Mouse (Mus musculus): ENCODE results near the gene Gm13287. TPM values are rescaled to one million over a fixed set of nuclear protein-coding genes. Genes with fewer than 3 reads are reported as not detected.

The Gm13287 gene
- total RNA-seq, 2 experiments from 2014 or later, result not detected

Other genes starting within 250 kb of the Gm13287 start
Only the 30 nearest of the 31 such genes appear.
- gene Ifna14, start 231.5 kb upstream of the Gm13287 start, total RNA-seq (2015; ENCODE audit: low replicate concordance), result not detected in 2 replicates
- gene Ifna14, start 231.5 kb upstream of the Gm13287 start, total RNA-seq (2017; ENCODE audit: low replicate concordance), result not detected in 2 replicates
- gene Ifna9, start 210.9 kb upstream of the Gm13287 start, total RNA-seq (2015; ENCODE audit: low replicate concordance), result not detected in 2 replicates
- not detected in 2 replicates for gene Ifna9, start 210.9 kb upstream of the Gm13287 start, total RNA-seq (2017; ENCODE audit: low replicate concordance)
- not detected in 2 replicates for gene Ifna12, start 199.9 kb upstream of the Gm13287 start, total RNA-seq (2015; ENCODE audit: low replicate concordance)
- not detected in 2 replicates for gene Ifna12, start 199.9 kb upstream of the Gm13287 start, total RNA-seq (2017; ENCODE audit: low replicate concordance)
- gene C87499, start 168.8 kb upstream of the Gm13287 start, total RNA-seq (2015; ENCODE audit: low replicate concordance), result not detected in 2 replicates
- not detected in 2 replicates for gene C87499, start 168.8 kb upstream of the Gm13287 start, total RNA-seq (2017; ENCODE audit: low replicate concordance)
- gene Ifna13, start 158.8 kb upstream of the Gm13287 start, total RNA-seq (2015; ENCODE audit: low replicate concordance), result not detected in 2 replicates
- gene Ifna13, start 158.8 kb upstream of the Gm13287 start, total RNA-seq (2017; ENCODE audit: low replicate concordance), result not detected in 2 replicates
- not detected in 2 replicates for gene Ifna16, start 126.3 kb upstream of the Gm13287 start, total RNA-seq (2015; ENCODE audit: low replicate concordance)
- gene Ifna16, start 126.3 kb upstream of the Gm13287 start, total RNA-seq (2017; ENCODE audit: low replicate concordance), result not detected in 2 replicates
- not detected in 2 replicates for gene Ifna2, start 119.3 kb upstream of the Gm13287 start, total RNA-seq (2015; ENCODE audit: low replicate concordance)
- not detected in 2 replicates for gene Ifna2, start 119.3 kb upstream of the Gm13287 start, total RNA-seq (2017; ENCODE audit: low replicate concordance)
- gene Ifnab, start 111.9 kb upstream of the Gm13287 start, total RNA-seq (2015; ENCODE audit: low replicate concordance), result not detected in 2 replicates
- gene Ifnab, start 111.9 kb upstream of the Gm13287 start, total RNA-seq (2017; ENCODE audit: low replicate concordance), result not detected in 2 replicates
- not detected in 2 replicates for gene Gm26566, start 81.4 kb upstream of the Gm13287 start, total RNA-seq (2015; ENCODE audit: low replicate concordance)
- gene Gm26566, start 81.4 kb upstream of the Gm13287 start, total RNA-seq (2017; ENCODE audit: low replicate concordance), result not detected in 2 replicates
- 18.6 and 26.3 TPM in 2 replicates for gene Klhl9, start 80.8 kb upstream of the Gm13287 start, total RNA-seq (2015; ENCODE audit: low replicate concordance)
- 24.0 and 29.5 TPM in 2 replicates for gene Klhl9, start 80.8 kb upstream of the Gm13287 start, total RNA-seq (2017; ENCODE audit: low replicate concordance)
- not detected in 2 replicates for gene Gm13271, start 48.4 kb upstream of the Gm13287 start, total RNA-seq (2015; ENCODE audit: low replicate concordance)
- not detected in 2 replicates for gene Gm13271, start 48.4 kb upstream of the Gm13287 start, total RNA-seq (2017; ENCODE audit: low replicate concordance)
- gene Gm13283, start 43.1 kb upstream of the Gm13287 start, total RNA-seq (2015; ENCODE audit: low replicate concordance), result not detected in 2 replicates
- not detected in 2 replicates for gene Gm13283, start 43.1 kb upstream of the Gm13287 start, total RNA-seq (2017; ENCODE audit: low replicate concordance)
- gene Gm13290, start 29.4 kb upstream of the Gm13287 start, total RNA-seq (2015; ENCODE audit: low replicate concordance), result not detected in 2 replicates
- gene Gm13290, start 29.4 kb upstream of the Gm13287 start, total RNA-seq (2017; ENCODE audit: low replicate concordance), result not detected in 2 replicates
- not detected in 2 replicates for gene Gm13289, start 26.3 kb upstream of the Gm13287 start, total RNA-seq (2015; ENCODE audit: low replicate concordance)
- gene Gm13289, start 26.3 kb upstream of the Gm13287 start, total RNA-seq (2017; ENCODE audit: low replicate concordance), result not detected in 2 replicates
- gene Gm13272, start 23.4 kb upstream of the Gm13287 start, total RNA-seq (2015; ENCODE audit: low replicate concordance), result not detected in 2 replicates
- gene Gm13272, start 23.4 kb upstream of the Gm13287 start, total RNA-seq (2017; ENCODE audit: low replicate concordance), result not detected in 2 replicates
- gene Ifnz, start 21.1 kb upstream of the Gm13287 start, total RNA-seq (2015; ENCODE audit: low replicate concordance), result not detected in 2 replicates
- gene Ifnz, start 21.1 kb upstream of the Gm13287 start, total RNA-seq (2017; ENCODE audit: low replicate concordance), result not detected in 2 replicates
- not detected in 2 replicates for gene Gm13276, start 17.5 kb upstream of the Gm13287 start, total RNA-seq (2015; ENCODE audit: low replicate concordance)
- not detected in 2 replicates for gene Gm13276, start 17.5 kb upstream of the Gm13287 start, total RNA-seq (2017; ENCODE audit: low replicate concordance)
- not detected in 2 replicates for gene Gm13277, start 14.6 kb upstream of the Gm13287 start, total RNA-seq (2015; ENCODE audit: low replicate concordance)
- gene Gm13277, start 14.6 kb upstream of the Gm13287 start, total RNA-seq (2017; ENCODE audit: low replicate concordance), result not detected in 2 replicates
- not detected in 2 replicates for gene Gm13278, start 11.7 kb upstream of the Gm13287 start, total RNA-seq (2015; ENCODE audit: low replicate concordance)
- not detected in 2 replicates for gene Gm13278, start 11.7 kb upstream of the Gm13287 start, total RNA-seq (2017; ENCODE audit: low replicate concordance)
- not detected in 2 replicates for gene Gm13275, start 8.8 kb upstream of the Gm13287 start, total RNA-seq (2015; ENCODE audit: low replicate concordance)
- gene Gm13275, start 8.8 kb upstream of the Gm13287 start, total RNA-seq (2017; ENCODE audit: low replicate concordance), result not detected in 2 replicates
- gene Gm13279, start 5.9 kb upstream of the Gm13287 start, total RNA-seq (2015; ENCODE audit: low replicate concordance), result not detected in 2 replicates
- not detected in 2 replicates for gene Gm13279, start 5.9 kb upstream of the Gm13287 start, total RNA-seq (2017; ENCODE audit: low replicate concordance)
- gene Gm13285, start 3.6 kb upstream of the Gm13287 start, total RNA-seq (2015; ENCODE audit: low replicate concordance), result not detected in 2 replicates
- gene Gm13285, start 3.6 kb upstream of the Gm13287 start, total RNA-seq (2017; ENCODE audit: low replicate concordance), result not detected in 2 replicates
- gene Gm13288, start 2.3 kb downstream of the Gm13287 start, total RNA-seq (2015; ENCODE audit: low replicate concordance), result not detected in 2 replicates
- gene Gm13288, start 2.3 kb downstream of the Gm13287 start, total RNA-seq (2017; ENCODE audit: low replicate concordance), result not detected in 2 replicates
- gene Ifna7, start 13.0 kb downstream of the Gm13287 start, total RNA-seq (2015; ENCODE audit: low replicate concordance), result not detected in 2 replicates
- gene Ifna7, start 13.0 kb downstream of the Gm13287 start, total RNA-seq (2017; ENCODE audit: low replicate concordance), result not detected in 2 replicates
- not detected in 2 replicates for gene Ifna11, start 16.7 kb downstream of the Gm13287 start, total RNA-seq (2015; ENCODE audit: low replicate concordance)
- gene Ifna11, start 16.7 kb downstream of the Gm13287 start, total RNA-seq (2017; ENCODE audit: low replicate concordance), result not detected in 2 replicates
- gene Ifna6, start 24.2 kb downstream of the Gm13287 start, total RNA-seq (2015; ENCODE audit: low replicate concordance), result not detected in 2 replicates
- gene Ifna6, start 24.2 kb downstream of the Gm13287 start, total RNA-seq (2017; ENCODE audit: low replicate concordance), result not detected in 2 replicates
- gene Ifna5, start 32.3 kb downstream of the Gm13287 start, total RNA-seq (2015; ENCODE audit: low replicate concordance), result not detected in 2 replicates
- not detected in 2 replicates for gene Ifna5, start 32.3 kb downstream of the Gm13287 start, total RNA-seq (2017; ENCODE audit: low replicate concordance)
- gene Ifna4, start 38.6 kb downstream of the Gm13287 start, total RNA-seq (2015; ENCODE audit: low replicate concordance), result not detected in 2 replicates
- not detected in 2 replicates for gene Ifna4, start 38.6 kb downstream of the Gm13287 start, total RNA-seq (2017; ENCODE audit: low replicate concordance)
- gene Ifna1, start 46.8 kb downstream of the Gm13287 start, total RNA-seq (2015; ENCODE audit: low replicate concordance), result not detected in 2 replicates
- gene Ifna1, start 46.8 kb downstream of the Gm13287 start, total RNA-seq (2017; ENCODE audit: low replicate concordance), result not detected in 2 replicates
- gene Ifne, start 76.9 kb downstream of the Gm13287 start, total RNA-seq (2015; ENCODE audit: low replicate concordance), result not detected in 2 replicates
- gene Ifne, start 76.9 kb downstream of the Gm13287 start, total RNA-seq (2017; ENCODE audit: low replicate concordance), result not detected in 2 replicates